Mouse (Mus musculus): ENCODE data around the gene Prkcz.

Gene Prkcz

GRCm38 (mm10) chr4:155361303-155361791 is at the start of gene Prkcz:
Gene Prkcz, minus strand, starts transcription at chr4:155361361.
- peak; percentile 95 for DNase-seq

GRCm38 (mm10) chr4:155409058-155409776 is 48.1 kb upstream of the Prkcz start, which contains the start of gene Cfap74:
Gene Cfap74, plus strand, starts transcription at chr4:155409190.
- DNase-seq, result peak; percentile 72

GRCm38 (mm10) chr4:155408695-155409057 is 47.5 kb upstream of the Prkcz start:
- no peak for DNase-seq

- DNase-seq, result no peak
Measured at GRCm38 (mm10) chr4:155402489-155402888, 41.3 kb upstream of the Prkcz start.

GRCm38 (mm10) chr4:155401121-155401520 is 40.0 kb upstream of the Prkcz start:
- DNase-seq, result no peak

GRCm38 (mm10) chr4:155398222-155398540 is 37.0 kb upstream of the Prkcz start:
- no peak for DNase-seq

- DNase-seq, result peak; percentile 77
Measured at GRCm38 (mm10) chr4:155397511-155398221, 36.5 kb upstream of the Prkcz start, which contains the start of gene Gabrd. Gene Gabrd, minus strand, starts transcription at chr4:155398112.

GRCm38 (mm10) chr4:155396751-155397150 is 35.6 kb upstream of the Prkcz start:
- DNase-seq, result no peak

GRCm38 (mm10) chr4:155395471-155395870 is 34.3 kb upstream of the Prkcz start:
- no peak for DNase-seq

GRCm38 (mm10) chr4:155387166-155387565 is 26.0 kb upstream of the Prkcz start:
- no peak for DNase-seq

GRCm38 (mm10) chr4:155383326-155383725 is 22.2 kb upstream of the Prkcz start:
- no peak for DNase-seq

GRCm38 (mm10) chr4:155382752-155383151 is 21.6 kb upstream of the Prkcz start:
- DNase-seq, result no peak

- DNase-seq, result no peak
Measured at GRCm38 (mm10) chr4:155381974-155382373, 20.8 kb upstream of the Prkcz start.

- no peak for DNase-seq
Measured at GRCm38 (mm10) chr4:155371797-155372735, 10.9 kb upstream of the Prkcz start.

- DNase-seq, result peak; percentile 92
Measured at GRCm38 (mm10) chr4:155370737-155371715, 9.9 kb upstream of the Prkcz start.

GRCm38 (mm10) chr4:155368684-155369083 is 7.5 kb upstream of the Prkcz start:
- DNase-seq, result peak; percentile 82

- DNase-seq, result no peak
Measured at GRCm38 (mm10) chr4:155367739-155368138, 6.6 kb upstream of the Prkcz start.

- no peak for DNase-seq
Measured at GRCm38 (mm10) chr4:155366784-155367183, 5.6 kb upstream of the Prkcz start.

GRCm38 (mm10) chr4:155362443-155362842 is 1.3 kb upstream of the Prkcz start:
- DNase-seq, result no peak

- peak; percentile 56 for DNase-seq
Measured at GRCm38 (mm10) chr4:155360856-155361255, 305 bp downstream of the Prkcz start.

- peak; percentile 66 for DNase-seq
Measured at GRCm38 (mm10) chr4:155359560-155360464, 1.3 kb downstream of the Prkcz start.
